Mouse (Mus musculus) stomach, embryonic 14.5 days (tissue): ENCODE results near the gene Ttll5. TPM values are rescaled to one million over a fixed set of nuclear protein-coding genes. Genes with fewer than 3 reads are reported as not detected.

Experiments used
- ATAC-seq: fragments of 200-750 bp; cut with Nextera tagmentation; 2 replicates; pipeline ENCODE4 v1.8.0; 2017; ENCODE audit warnings: low read depth, moderate TSS enrichment; ENCODE audit not compliant: insufficient number of reproducible peaks, insufficient read depth, low FRiP score
- H3K27ac ChIP-seq: fragments of 300-500 bp; sonication (generic); 2 replicates; pipeline ENCODE4 v1.5.1; 2014; ENCODE audit warnings: mild to moderate bottlenecking, low read length, moderate library complexity, mixed read lengths
- H3K27me3 ChIP-seq: fragments of 300-500 bp; sonication (generic); 2 replicates; pipeline ENCODE4 v1.6.1; 2014; ENCODE audit warnings: low read length, control low read depth, mixed read lengths; ENCODE audit not compliant: control insufficient read depth, insufficient read depth
- H3K36me3 ChIP-seq: fragments of 300-500 bp; sonication (generic); 2 replicates; pipeline ENCODE4 v1.6.1; 2014; ENCODE audit warnings: mild to moderate bottlenecking, control low read depth, low read length, moderate library complexity, mixed read lengths; ENCODE audit not compliant: control insufficient read depth, insufficient read depth
- H3K4me1 ChIP-seq: fragments of 300-500 bp; sonication (generic); 2 replicates; pipeline ENCODE4 v1.6.1; 2014; ENCODE audit warnings: low read length, control low read depth, mixed read lengths; ENCODE audit not compliant: control insufficient read depth, insufficient read depth
- H3K4me2 ChIP-seq: fragments of 300-500 bp; sonication (generic); replicated peaks from 2 replicates; pipeline ENCODE4 v1.6.1; 2014; ENCODE audit warnings: low read depth, low read length, control low read depth
- H3K4me3 ChIP-seq: fragments of 300-500 bp; sonication (generic); 2 replicates; pipeline ENCODE4 v1.5.1; 2014; ENCODE audit warnings: low read depth, low read length, control low read depth
- H3K9ac ChIP-seq: fragments of 300-500 bp; sonication (generic); replicated peaks from 2 replicates; pipeline ENCODE4 v1.6.1; 2014; ENCODE audit warnings: low read depth, mild to moderate bottlenecking, control low read depth, low read length, moderate library complexity, mixed read lengths
- H3K9me3 ChIP-seq: fragments of 300-500 bp; sonication (generic); 2 replicates; pipeline ENCODE4 v1.6.1; 2016; ENCODE audit warnings: low read depth, low read length, control low read depth; ENCODE audit not compliant: control insufficient read depth
- WGBS: fragments of 180-500 bp; shearing (Covaris S2); extraction: QIAGEN DNeasy Blood & Tissue Kit; methylation state at CpG from one replicate; pipeline ENCODE4 v1.1.7; 2014; 5-methylcytosine and 5-hydroxymethylcytosine counted together
- polyA plus RNA-seq: library from polyadenylated mRNA; unstranded; fragments of >200 nt; fragmentation: Nextera tagmentation; extraction: Ambion mirVana; gene quantifications from 2 replicates; pipeline ENCODE4 v1.2.1, GENCODE M21; 2014

Gene Ttll5
- polyA plus RNA-seq, 1 experiment from 2014 or later: 17.7 TPM

DNA sequence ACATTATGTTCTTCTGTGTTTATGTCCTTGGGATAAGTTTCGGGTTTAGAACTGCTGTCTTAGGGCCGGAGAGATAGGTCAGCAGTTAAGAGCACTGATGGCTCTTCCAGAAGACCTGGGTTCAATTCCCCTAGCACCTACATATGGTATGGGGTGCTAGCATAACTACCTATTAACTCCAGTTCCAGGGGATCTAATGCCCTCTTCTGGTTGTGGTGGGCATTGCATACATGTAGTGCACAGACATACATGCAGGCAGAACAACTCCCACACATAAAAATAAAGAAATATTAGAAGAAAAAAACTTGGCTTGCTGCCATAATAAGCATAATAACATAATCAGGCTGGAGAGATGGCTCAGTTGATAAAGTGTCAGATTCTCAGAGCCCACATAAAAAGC, 286.2 kb downstream of the Ttll5 start:
- no peak for ATAC-seq
- 91% methylated on average over 2 of the region's 2 CpGs for WGBS
- no peaks in the 10 kb centered on the region for H3K4me1 ChIP-seq
- no peak overlapping the region for H3K4me3 ChIP-seq
- H3K27me3 ChIP-seq: no peaks in the 10 kb centered on the region
- no peak overlapping the region for H3K27ac ChIP-seq
- H3K9ac ChIP-seq: no peak overlapping the region
- H3K4me2 ChIP-seq: no peak overlapping the region
- no peaks in the 10 kb centered on the region for H3K36me3 ChIP-seq
- no peaks in the 10 kb centered on the region for H3K9me3 ChIP-seq

Other genes starting within 250 kb of the Ttll5 start
- 0.98 and 1.4 TPM in 2 replicates for gene Jdp2, start 225.6 kb upstream of the Ttll5 start, polyA plus RNA-seq
- 2.6 and 4.3 TPM in 2 replicates for gene Batf, start 138.0 kb upstream of the Ttll5 start, polyA plus RNA-seq
- 0.77 and 1.2 TPM in 2 replicates for gene Flvcr2, start 78.1 kb upstream of the Ttll5 start, polyA plus RNA-seq
- 112 and 130 TPM in 2 replicates for gene Erg28, start 109 bp upstream of the Ttll5 start, polyA plus RNA-seq